Mouse (Mus musculus) small intestine, adult 2 months (tissue): ENCODE results near the gene Gm9970. TPM values are rescaled to one million over a fixed set of nuclear protein-coding genes. Genes with fewer than 3 reads are reported as not detected.

Source experiments
- H3K27ac ChIP-seq: fragments of 200-500 bp; 2 replicates; pipeline ENCODE4 v1.5.1; 2012; ENCODE audit warnings: low read depth, low read length, control low read depth, inconsistent platforms; ENCODE audit not compliant: insufficient read depth
- H3K27me3 ChIP-seq: fragments of 200-500 bp; 2 replicates; pipeline ENCODE4 v1.6.1; 2012; ENCODE audit warnings: mild to moderate bottlenecking, moderate library complexity, low read length, inconsistent platforms; ENCODE audit not compliant: control insufficient read depth, insufficient read depth
- H3K36me3 ChIP-seq: fragments of 200-500 bp; 2 replicates; pipeline ENCODE4 v1.6.1; 2012; ENCODE audit warnings: mild to moderate bottlenecking, low read length, control low read depth, inconsistent platforms; ENCODE audit not compliant: control insufficient read depth, insufficient read depth
- H3K4me1 ChIP-seq: fragments of 200-500 bp; 2 replicates; pipeline ENCODE4 v1.6.1; 2012; ENCODE audit warnings: low read length, inconsistent platforms, mixed read lengths; ENCODE audit not compliant: control insufficient read depth, insufficient read depth, insufficient read length
- H3K4me3 ChIP-seq: fragments of 200-500 bp; 2 replicates; pipeline ENCODE4 v1.5.1; 2012; ENCODE audit warnings: low read depth, mild to moderate bottlenecking, control low read depth, inconsistent platforms, low read length, moderate library complexity
- CTCF ChIP-seq: fragments of 200-500 bp; IDR thresholded peaks from 2 replicates; pipeline ENCODE4 v1.5.1; 2012; ENCODE audit warnings: low read depth, mild to moderate bottlenecking, control low read depth, inconsistent platforms, low read length, moderate library complexity, mixed read lengths; ENCODE audit not compliant: insufficient replicate concordance, insufficient read length; ENCODE audit errors: extremely low read depth
- POLR2A ChIP-seq: fragments of 200-500 bp; IDR thresholded peaks from 2 replicates; pipeline ENCODE4 v1.6.1; 2012; ENCODE audit warnings: low read depth, mild to moderate bottlenecking, control low read depth, inconsistent platforms, low read length, moderate library complexity
- WGBS: fragments of 180-500 bp; shearing (Covaris S2); methylation state at CpG from one replicate; pipeline ENCODE4 v1.1.7; 2018; 5-methylcytosine and 5-hydroxymethylcytosine counted together
- polyA plus RNA-seq: library from polyadenylated mRNA; depleted of rRNA; stranded (reverse); fragments of >200 nt; gene quantifications from 2 replicates; pipeline ENCODE4 v1.2.3, GENCODE M21; 2012

Gm9970 gene
- polyA plus RNA-seq, 1 experiment = 0.82 TPM

GRCm38 (mm10) chr5:31252795-31253545 is 11.9 kb upstream of the Gm9970 start:
- H3K27me3 ChIP-seq = no peaks in the 10 kb centered on the region
- WGBS = 46% methylated on average over 16 of the region's 16 CpGs
- peak overlapping the region; percentile 95 for H3K27ac ChIP-seq
- peak overlapping the region; percentile 82 for H3K4me3 ChIP-seq
- peaks cover 14% of the 10 kb centered on the region for H3K4me1 ChIP-seq
- H3K36me3 ChIP-seq = peaks cover 41% of the 10 kb centered on the region
- no peak for TF ChIP-seq POLR2A
- TF ChIP-seq CTCF = no peak

DNA sequence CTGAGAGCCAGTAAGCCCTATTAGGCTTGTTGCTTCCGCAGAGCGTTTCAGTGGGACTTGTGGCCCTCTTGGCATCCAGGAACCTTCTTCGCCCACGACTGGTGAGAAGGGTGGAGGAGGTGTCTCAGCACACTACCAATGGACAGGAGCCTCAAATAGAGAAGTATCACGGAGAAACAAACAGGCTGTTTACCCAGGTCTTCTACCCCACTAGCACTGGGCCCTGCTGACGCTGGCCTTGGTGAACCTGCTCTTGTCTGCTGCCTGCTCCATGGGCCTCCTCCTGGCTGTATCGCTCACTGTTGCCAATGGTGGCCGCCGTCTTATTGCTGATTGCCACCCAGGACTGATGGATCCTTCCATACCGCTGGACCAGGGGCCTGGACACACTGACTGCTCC is 11.1 kb upstream of the Gm9970 start:
- Histone ChIP-seq H3K27me3 (no peaks in the 10 kb centered on the region), H3K4me1 (peaks cover 14% of the 10 kb centered on the region), H3K36me3 (peaks cover 47% of the 10 kb centered on the region), H3K4me3 (peak overlapping the region; percentile 82), H3K27ac (peak overlapping the region; percentile 80)
- TF ChIP-seq CTCF (no peak), POLR2A (no peak)
- 24% methylated on average over 10 of the region's 10 CpGs for WGBS

- H3K4me1 ChIP-seq = peaks cover 14% of the 10 kb centered on the region
- H3K36me3 ChIP-seq = peaks cover 50% of the 10 kb centered on the region
- H3K27ac ChIP-seq = peak within 1 kb of the TSS; percentile 80
- peak; percentile 53; the same call in 1 of the 2 replicates for TF ChIP-seq POLR2A
- no peak for TF ChIP-seq CTCF
- no peaks in the 10 kb centered on the region for H3K27me3 ChIP-seq
- H3K4me3 ChIP-seq = peak within 1 kb of the TSS; percentile 82
- WGBS = 26% methylated on average over 47 of the region's 47 CpGs
These were observed 10.6 kb upstream of the Gm9970 start, which contains the start of gene Krtcap3 for GRCm38 (mm10) chr5:31251541-31252101. Gene Krtcap3 (plus strand): TSS chr5:31251691.

DNA sequence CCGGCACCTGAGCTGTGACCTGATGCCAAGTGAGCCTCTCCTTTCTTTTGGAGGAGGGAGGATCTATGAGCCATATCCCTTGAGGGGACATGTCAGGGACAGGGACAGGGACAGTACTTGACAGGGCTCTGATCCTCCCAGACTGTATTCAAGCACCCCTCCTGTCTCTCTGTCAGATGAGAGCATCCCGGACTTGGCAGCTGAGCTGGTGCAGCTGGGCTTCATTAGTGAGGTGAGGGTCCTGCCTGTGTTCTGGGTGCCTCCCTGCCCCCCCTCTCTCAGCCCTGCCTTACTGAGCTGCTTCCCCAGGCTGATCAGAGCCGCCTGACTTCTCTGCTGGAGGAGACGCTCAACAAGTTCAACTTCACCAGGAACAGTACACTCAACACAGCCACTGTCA is 9.7 kb upstream of the Gm9970 start:
- peaks cover 56% of the 10 kb centered on the region for H3K36me3 ChIP-seq
- peaks cover 14% of the 10 kb centered on the region for H3K4me1 ChIP-seq
- H3K4me3 ChIP-seq = no peak overlapping the region
- no peak for TF ChIP-seq POLR2A
- no peak for TF ChIP-seq CTCF
- 82% methylated on average over 4 of the region's 4 CpGs for WGBS
- no peaks in the 10 kb centered on the region for H3K27me3 ChIP-seq
- H3K27ac ChIP-seq = no peak overlapping the region

DNA sequence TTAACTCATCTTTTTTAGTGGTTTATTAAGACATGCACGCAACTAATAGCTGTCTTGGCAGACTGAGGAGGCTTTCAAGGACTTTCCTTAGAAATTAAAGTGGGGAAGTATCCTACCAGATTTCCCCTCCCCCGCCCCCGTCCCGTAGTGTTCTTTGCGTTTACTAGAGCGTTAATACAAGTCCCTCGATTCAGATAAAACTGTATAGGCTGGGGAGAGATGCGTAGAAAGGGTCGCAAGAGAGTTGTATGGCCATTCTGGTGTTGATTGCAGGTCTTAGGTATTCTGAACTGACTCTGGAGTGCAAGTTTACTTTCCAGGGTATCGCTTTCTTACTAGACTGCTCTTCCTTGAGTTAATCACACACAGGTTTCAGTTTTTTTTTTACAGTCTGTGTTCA is 1.2 kb upstream of the Gm9970 start:
- 11% methylated on average over 10 of the region's 10 CpGs for WGBS
- H3K27ac ChIP-seq = no peak overlapping the region
- no peak for TF ChIP-seq CTCF
- no peak for TF ChIP-seq POLR2A
- no peak overlapping the region for H3K4me3 ChIP-seq
- H3K36me3 ChIP-seq = peaks cover 30% of the 10 kb centered on the region
- H3K4me1 ChIP-seq = no peaks in the 10 kb centered on the region
- H3K27me3 ChIP-seq = no peaks in the 10 kb centered on the region

DNA sequence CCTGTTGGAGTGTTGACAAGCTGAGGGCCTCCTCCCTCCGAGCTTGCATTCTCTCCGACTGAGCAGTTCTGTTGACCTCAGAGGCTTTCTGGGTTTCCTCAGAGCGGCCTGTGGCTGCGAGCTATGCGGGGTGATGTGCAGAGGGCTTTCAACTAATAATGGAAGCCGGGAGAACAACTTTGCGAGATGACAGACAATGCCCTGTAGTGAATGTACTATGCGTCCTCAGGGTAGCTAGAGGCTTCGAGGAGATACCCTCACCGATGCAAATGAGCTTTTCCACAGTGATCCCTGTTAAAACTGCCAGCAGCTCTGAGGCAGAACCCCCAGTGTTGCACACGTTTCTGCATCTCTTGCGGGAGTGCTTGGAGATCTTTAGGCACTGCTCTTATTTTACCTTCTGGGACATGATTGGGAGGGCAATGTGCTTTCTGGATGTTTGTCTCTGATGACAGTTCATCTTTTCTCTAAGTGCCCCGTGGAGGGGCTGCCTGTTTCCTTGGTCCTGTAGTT is 546 bp upstream of the Gm9970 start:
- Histone ChIP-seq H3K27me3 (no peaks in the 10 kb centered on the region), H3K36me3 (peaks cover 25% of the 10 kb centered on the region), H3K4me3 (peak overlapping the region; percentile 71), H3K27ac (peak overlapping the region; percentile 34), H3K4me1 (no peaks in the 10 kb centered on the region)
- TF ChIP-seq CTCF (no peak), POLR2A (no peak)
- under 1% methylated on average over 13 of the region's 13 CpGs for WGBS

- Histone ChIP-seq H3K36me3 (no peaks in the 10 kb centered on the region), H3K4me3 (no peak overlapping the region), H3K27ac (no peak overlapping the region), H3K27me3 (no peaks in the 10 kb centered on the region), H3K4me1 (no peaks in the 10 kb centered on the region)
- TF ChIP-seq CTCF = no peak
- TF ChIP-seq POLR2A = no peak
- WGBS = 62% methylated on average over 1 of the region's 1 CpGs
These were observed 14.4 kb downstream of the Gm9970 start for GRCm38 (mm10) chr5:31226641-31227040.
